Mouse (Mus musculus): ENCODE measurements around the gene Aldh3b1.

The Aldh3b1 gene

GRCm38 (mm10) chr19:3945872-3946564 lies 16.4 kb upstream of the Aldh3b1 start:
- no peak for DNase-seq (ENCODE audit: extremely low spot score, low read depth, low spot score)

- DNase-seq (ENCODE audit: extremely low spot score, low read depth, low spot score) = no peak
These were observed 13.6 kb upstream of the Aldh3b1 start for GRCm38 (mm10) chr19:3942986-3943735.

- DNase-seq (ENCODE audit: extremely low spot score, low read depth, low spot score) = no peak
These were observed 12.7 kb upstream of the Aldh3b1 start for GRCm38 (mm10) chr19:3942315-3942714.

GRCm38 (mm10) chr19:3935896-3936850 lies 6.6 kb upstream of the Aldh3b1 start:
- no peak for DNase-seq (ENCODE audit: extremely low spot score, low read depth, low spot score)

GRCm38 (mm10) chr19:3935032-3935895 lies 5.7 kb upstream of the Aldh3b1 start, which contains the start of gene Unc93b1:
Gene Unc93b1, plus strand, starts transcription at chr19:3935186.
- DNase-seq (ENCODE audit: extremely low spot score, low read depth, low spot score) = no peak

- DNase-seq (ENCODE audit: extremely low spot score, low read depth, low spot score) = no peak
These were observed 2.1 kb upstream of the Aldh3b1 start for GRCm38 (mm10) chr19:3931716-3932115.

GRCm38 (mm10) chr19:3930262-3931057 lies 852 bp upstream of the Aldh3b1 start:
- DNase-seq (ENCODE audit: extremely low spot score, low read depth, low spot score) = no peak

- DNase-seq (ENCODE audit: extremely low spot score, low read depth, low spot score) = no peak
These were observed 829 bp downstream of the Aldh3b1 start for GRCm38 (mm10) chr19:3928779-3929178.

- DNase-seq (ENCODE audit: extremely low spot score, low read depth, low spot score) = no peak
These were observed 1.6 kb downstream of the Aldh3b1 start for GRCm38 (mm10) chr19:3927989-3928388.

GRCm38 (mm10) chr19:3926685-3927084 lies 2.9 kb downstream of the Aldh3b1 start:
- no peak for DNase-seq (ENCODE audit: extremely low spot score, low read depth, low spot score)

- no peak for DNase-seq (ENCODE audit: extremely low spot score, low read depth, low spot score)
These were observed 3.3 kb downstream of the Aldh3b1 start for GRCm38 (mm10) chr19:3926279-3926678.

GRCm38 (mm10) chr19:3925859-3926258 lies 3.7 kb downstream of the Aldh3b1 start:
- no peak for DNase-seq (ENCODE audit: extremely low spot score, low read depth, low spot score)

- DNase-seq (ENCODE audit: extremely low spot score, low read depth, low spot score) = no peak
These were observed 4.7 kb downstream of the Aldh3b1 start for GRCm38 (mm10) chr19:3924868-3925267.

- DNase-seq (ENCODE audit: extremely low spot score, low read depth, low spot score) = no peak
These were observed 5.4 kb downstream of the Aldh3b1 start for GRCm38 (mm10) chr19:3924190-3924589.

- DNase-seq (ENCODE audit: extremely low spot score, low read depth, low spot score) = no peak
These were observed 6.0 kb downstream of the Aldh3b1 start for GRCm38 (mm10) chr19:3923586-3923985.

- DNase-seq (ENCODE audit: extremely low spot score, low read depth, low spot score) = no peak
These were observed 6.8 kb downstream of the Aldh3b1 start for GRCm38 (mm10) chr19:3922661-3923371.

- DNase-seq (ENCODE audit: extremely low spot score, low read depth, low spot score) = no peak
These were observed 9.7 kb downstream of the Aldh3b1 start for GRCm38 (mm10) chr19:3919928-3920327.

- DNase-seq (ENCODE audit: extremely low spot score, low read depth, low spot score) = no peak
These were observed 12.9 kb downstream of the Aldh3b1 start for GRCm38 (mm10) chr19:3916727-3917126.

- no peak for DNase-seq (ENCODE audit: extremely low spot score, low read depth, low spot score)
These were observed 15.1 kb downstream of the Aldh3b1 start for GRCm38 (mm10) chr19:3914535-3914934.
